Mouse (Mus musculus): ENCODE results near the gene Dazap1.

The Dazap1 gene

GRCm38 (mm10) chr10:80248971-80249640 lies 12.2 kb upstream of the Dazap1 start, which contains the start of gene Ndufs7:
Ndufs7 (plus strand) TSS chr10:80249121.
- DNase-seq (ENCODE audit: low read depth, low spot score) = peak; percentile 97

DNA sequence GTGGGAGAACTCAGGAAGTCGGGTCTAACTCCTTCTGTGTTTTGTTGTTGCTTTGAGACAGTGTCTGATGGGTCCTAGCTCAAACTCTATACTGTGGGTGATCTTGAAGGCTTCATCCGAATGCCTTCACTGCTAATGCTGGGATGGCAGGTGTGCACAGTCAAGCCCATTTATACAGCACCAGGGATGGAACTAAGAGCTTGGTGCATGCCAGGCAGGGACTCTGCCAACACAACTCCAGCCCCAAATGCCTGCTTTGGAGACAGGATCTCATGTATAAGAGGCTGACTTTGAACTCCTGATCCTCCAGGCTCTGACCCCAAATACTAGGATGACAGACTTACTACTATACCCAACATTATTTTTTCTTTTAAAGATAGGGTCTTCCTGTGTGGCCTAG lies 11.2 kb upstream of the Dazap1 start:
- no peak for DNase-seq (ENCODE audit: low read depth, low spot score)

- no peak for DNase-seq (ENCODE audit: low read depth, low spot score)
Observed at GRCm38 (mm10) chr10:80250573-80250972, 10.7 kb upstream of the Dazap1 start.

- no peak for DNase-seq (ENCODE audit: low read depth, low spot score)
Observed at GRCm38 (mm10) chr10:80252011-80252410, 9.3 kb upstream of the Dazap1 start.

DNA sequence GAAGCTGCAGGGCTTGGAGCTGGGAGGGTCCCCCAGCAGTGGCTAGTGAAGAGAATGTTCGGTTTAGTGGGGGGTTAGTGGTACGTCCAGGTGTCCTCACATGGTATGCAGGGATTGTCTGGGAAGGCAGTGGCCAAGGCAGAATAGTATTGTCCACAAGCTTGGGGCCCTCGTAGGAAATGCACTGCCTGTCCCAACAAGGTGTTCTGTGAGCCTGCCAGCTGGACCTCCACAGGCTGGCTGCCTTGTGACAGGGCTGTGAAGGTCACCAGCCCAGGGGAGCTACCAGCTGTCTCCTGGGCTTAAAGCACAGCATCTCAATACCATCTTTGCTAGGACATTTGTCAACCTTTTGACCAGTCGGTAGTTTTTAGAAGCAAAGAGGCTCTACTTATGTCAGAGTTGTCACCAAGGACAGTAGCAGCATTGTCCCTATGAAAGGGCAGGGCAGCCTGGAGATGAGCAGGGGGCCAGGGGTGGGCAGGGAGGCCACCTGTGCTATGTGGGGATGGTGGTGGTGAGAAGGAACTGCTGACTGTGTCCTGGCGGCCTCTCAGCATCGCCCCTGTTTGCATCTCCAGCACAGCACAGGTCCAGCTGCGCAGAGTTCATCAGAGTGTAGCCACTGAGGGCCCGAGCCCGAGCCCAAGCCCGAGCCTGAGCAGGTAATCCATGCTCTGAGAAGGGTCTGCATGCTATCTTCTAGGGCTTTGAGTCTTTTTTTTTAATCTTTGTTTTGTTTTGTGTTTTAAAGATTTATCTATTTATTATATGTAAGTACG lies 8.6 kb upstream of the Dazap1 start:
- DNase-seq (ENCODE audit: low read depth, low spot score) = no peak

DNA sequence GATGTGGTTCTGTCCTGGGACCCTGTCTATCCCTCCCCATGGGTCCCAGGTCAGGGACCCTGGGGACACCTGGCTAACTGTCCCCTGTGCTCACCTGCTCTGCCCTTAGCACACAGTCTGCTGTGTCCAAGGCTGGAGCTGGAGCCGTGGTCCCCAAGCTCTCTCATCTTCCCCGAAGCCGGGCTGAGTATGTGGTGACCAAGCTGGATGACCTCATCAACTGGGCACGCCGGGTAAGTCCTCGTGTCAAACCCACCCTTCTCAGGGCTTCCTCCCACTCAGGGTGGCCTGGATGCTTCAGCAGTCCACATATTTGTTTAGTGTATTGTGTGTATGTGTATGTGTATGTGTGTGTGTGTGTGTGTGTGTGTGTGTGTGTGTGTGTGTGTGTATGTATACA lies 7.7 kb upstream of the Dazap1 start:
- no peak for DNase-seq (ENCODE audit: low read depth, low spot score)

DNA sequence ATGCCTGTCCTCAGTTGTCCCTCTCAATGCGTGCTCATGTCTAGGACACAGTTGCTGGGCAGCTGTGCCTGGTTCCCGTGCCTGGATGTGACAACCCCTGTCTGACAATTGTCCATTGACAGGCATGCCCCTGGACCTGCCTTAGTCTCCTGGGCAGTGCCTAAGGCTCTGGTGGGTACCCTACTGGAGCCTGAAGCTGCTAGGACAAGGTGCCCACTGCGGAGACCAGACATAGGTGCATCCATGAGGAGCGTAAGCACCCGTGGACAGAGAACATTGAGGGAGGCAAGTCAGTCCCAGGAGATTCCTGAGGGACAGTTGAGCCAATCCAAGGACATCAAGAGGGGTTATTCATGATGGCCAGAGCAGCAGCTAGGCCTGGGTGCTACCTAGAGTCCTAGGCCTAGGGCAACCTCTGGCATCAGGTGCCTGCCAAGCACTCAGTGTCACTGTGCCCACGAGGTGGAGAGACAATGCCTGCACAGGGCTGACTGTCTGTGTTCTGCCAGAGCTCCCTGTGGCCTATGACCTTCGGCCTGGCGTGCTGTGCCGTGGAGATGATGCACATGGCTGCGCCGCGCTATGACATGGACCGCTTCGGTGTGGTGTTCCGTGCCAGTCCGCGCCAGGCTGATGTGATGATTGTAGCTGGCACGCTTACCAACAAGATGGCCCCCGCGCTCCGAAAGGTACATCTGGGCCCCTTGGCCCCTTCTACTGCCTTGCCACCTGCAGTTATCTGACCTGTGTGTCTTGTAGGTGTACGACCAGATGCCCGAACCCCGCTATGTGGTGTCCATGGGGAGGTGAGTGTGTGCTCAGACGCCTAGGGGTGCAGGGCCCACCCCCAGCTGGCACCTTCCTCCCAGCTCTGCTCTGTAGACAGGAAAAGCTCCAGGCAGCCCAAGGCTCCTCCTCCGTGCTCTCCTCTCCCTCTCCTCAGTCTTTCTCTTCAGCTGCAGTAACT lies 6.7 kb upstream of the Dazap1 start:
- DNase-seq (ENCODE audit: low read depth, low spot score) = no peak

- no peak for DNase-seq (ENCODE audit: low read depth, low spot score)
Observed at GRCm38 (mm10) chr10:80255881-80256535, 5.3 kb upstream of the Dazap1 start.

DNA sequence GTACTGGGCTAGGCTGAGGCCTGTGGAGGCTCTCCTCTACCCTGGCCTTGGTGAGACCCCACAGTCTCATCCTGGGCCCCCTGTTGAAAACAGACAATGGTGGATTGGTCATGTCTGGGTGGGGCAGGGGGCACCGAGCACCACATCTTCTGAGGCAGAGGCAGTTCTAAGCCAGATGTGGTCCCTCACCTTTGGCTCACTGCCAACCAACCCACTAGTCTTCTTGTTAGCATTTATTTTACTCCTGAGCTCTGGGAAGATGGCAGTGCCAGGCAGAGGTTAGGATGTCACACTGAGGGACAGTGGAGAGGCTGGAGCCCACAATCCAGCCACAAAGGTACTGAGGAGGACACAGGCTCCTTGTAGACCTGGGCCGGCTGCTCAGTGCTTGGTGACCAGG lies 3.4 kb upstream of the Dazap1 start:
- no peak for DNase-seq (ENCODE audit: low read depth, low spot score)

DNA sequence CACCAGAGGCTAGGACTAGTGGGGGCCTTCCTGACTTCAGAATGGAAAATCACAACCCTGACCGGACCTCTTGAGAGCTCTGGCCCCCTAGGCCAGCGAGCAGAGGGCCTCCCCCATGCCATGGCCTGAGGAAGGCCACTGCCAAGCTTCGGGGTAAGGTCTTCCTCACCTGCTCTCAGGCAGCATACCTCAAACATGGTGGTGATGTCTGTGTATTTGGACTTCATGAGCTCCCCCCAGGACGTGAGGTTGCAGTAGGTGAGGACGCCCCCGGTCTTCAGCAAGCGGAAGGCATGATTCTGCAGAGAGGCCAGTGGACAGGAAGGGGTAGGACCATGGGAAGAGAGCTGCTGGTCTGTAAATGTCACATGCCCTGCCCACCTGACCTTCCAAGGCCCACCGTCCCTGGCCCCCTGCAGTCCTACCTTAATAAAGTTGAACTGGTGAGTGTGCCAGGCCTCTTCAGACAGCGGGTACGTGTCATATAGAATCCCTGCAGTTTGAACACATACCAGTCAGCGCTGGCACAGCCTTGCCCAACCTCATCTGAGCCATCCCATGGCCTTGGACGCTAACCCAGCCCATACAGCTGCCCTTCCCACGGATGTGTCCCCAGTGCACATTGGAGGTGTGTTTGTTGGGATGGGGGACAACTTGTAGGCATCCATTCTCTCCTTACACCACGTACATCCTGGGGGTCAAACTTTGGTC lies 2.4 kb upstream of the Dazap1 start:
- DNase-seq (ENCODE audit: low read depth, low spot score) = no peak

DNA sequence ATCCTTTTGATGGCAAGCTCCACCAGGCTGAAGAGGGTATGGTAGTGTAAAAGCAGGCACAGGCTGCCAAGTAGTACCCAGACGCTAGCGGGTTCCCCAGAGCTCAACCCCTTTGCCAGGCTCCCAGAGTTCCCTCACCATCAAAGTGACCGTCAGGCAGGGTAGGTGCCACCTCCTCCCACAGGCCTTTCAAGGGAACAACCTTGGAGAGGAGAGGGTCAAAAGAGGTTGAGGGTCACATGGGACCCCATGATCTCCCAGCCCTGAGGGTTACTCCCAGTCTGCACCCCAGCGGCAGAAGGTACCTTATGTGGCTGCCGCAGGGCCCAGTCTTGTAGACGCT lies 1.9 kb upstream of the Dazap1 start:
- no peak for DNase-seq (ENCODE audit: low read depth, low spot score)

- peak; percentile 57 for DNase-seq (ENCODE audit: low read depth, low spot score)
Observed at GRCm38 (mm10) chr10:80259861-80260641, 1.2 kb upstream of the Dazap1 start.

DNA sequence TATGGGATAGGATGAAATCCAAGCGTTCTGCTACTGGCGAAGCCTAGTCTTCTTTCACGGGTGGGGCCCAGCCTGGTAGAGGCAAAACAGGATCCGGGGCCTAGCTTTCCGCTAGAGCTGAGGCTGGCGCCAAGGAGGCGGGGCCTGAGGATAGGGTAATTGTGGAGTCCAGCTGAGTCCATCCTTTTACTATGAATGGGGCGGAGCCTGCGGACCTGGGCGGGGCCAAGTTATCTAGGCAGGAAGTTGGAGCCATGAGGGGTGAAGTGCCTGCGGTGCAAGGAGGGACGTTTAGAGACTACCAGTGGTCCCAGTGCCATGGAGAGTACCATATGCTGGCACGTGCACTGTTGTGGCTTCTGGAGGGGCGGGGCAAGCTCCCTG lies 291 bp downstream of the Dazap1 start:
- DNase-seq (ENCODE audit: low read depth, low spot score) = peak; percentile 94

DNA sequence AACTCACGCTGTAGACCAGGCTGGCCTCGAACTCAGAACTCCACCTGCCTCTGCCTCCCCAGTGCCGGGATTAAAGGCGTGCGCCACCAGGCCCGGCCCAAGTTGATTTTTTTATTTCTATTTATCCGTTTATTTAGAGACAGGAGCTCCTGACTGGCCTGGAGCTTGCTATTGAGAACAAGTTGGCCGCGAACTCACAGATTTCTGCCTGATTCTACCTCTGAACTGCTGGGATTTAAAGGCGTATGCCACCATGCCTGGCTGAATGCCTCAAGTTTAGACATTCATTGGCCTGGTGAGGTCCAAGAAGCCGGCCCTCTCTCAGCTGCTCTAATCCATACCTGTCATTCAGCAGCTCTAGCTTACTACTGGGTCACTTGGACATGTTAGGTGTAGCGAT lies 883 bp downstream of the Dazap1 start:
- DNase-seq (ENCODE audit: low read depth, low spot score) = no peak

DNA sequence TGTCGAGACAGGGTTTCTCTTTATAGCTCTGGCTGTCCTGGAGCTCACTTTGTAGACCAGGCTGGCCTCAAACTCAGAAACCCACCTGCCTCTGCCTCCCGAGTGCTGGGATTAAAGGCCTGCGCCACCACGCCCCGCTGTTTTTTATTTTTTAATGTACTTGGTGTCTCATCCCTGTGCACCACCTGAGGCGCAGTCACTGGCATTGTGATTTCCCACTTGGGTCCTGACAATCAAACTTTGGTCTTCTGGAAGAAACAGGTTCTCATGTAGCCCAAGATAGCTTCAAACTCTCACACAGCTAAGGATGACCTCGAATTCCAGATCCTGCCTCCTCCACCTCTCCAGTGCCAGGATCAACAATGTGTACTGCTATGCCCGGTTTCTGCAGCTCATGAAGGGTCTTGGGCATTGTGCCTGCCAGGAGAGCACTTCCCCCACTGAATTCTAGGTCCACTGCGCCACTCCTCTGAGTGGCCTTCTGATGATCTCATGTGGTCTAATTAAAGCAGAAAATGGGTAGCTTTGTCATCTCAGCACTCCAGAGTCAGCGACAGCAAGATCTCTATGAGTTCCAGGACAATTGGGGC lies 1.6 kb downstream of the Dazap1 start:
- DNase-seq (ENCODE audit: low read depth, low spot score) = no peak

- DNase-seq (ENCODE audit: low read depth, low spot score) = peak; percentile 100
Observed at GRCm38 (mm10) chr10:80264341-80265148, 3.3 kb downstream of the Dazap1 start.

- DNase-seq (ENCODE audit: low read depth, low spot score) = no peak
Observed at GRCm38 (mm10) chr10:80265149-80265486, 3.8 kb downstream of the Dazap1 start.

- no peak for DNase-seq (ENCODE audit: low read depth, low spot score)
Observed at GRCm38 (mm10) chr10:80270099-80270498, 8.8 kb downstream of the Dazap1 start.

GRCm38 (mm10) chr10:80270734-80271181 lies 9.5 kb downstream of the Dazap1 start:
- DNase-seq (ENCODE audit: low read depth, low spot score) = no peak
